Mouse (Mus musculus) cortical plate, adult 2 months (tissue): ENCODE data around the gene Rgs6. TPM values are rescaled to one million over a fixed set of nuclear protein-coding genes. Genes with fewer than 3 reads are reported as not detected.
A peak's percentile ranks its signal among the peaks of the same experiment; 100 is the strongest.

Source experiments
- H3K27ac ChIP-seq: fragments of 200-500 bp; 2 replicates; pipeline ENCODE4 v1.5.1; 2012; ENCODE audit warnings: low read length, control low read depth, inconsistent platforms; ENCODE audit not compliant: insufficient read depth
- H3K4me1 ChIP-seq: fragments of 200-500 bp; 2 replicates; pipeline ENCODE4 v1.6.1; 2011; ENCODE audit warnings: low read length; ENCODE audit not compliant: control insufficient read depth, insufficient read depth
- H3K4me3 ChIP-seq: fragments of 200-500 bp; 2 replicates; pipeline ENCODE4 v1.5.1; 2011; ENCODE audit warnings: mild to moderate bottlenecking, low read length, control low read depth; ENCODE audit not compliant: insufficient read depth
- CTCF ChIP-seq: fragments of 200-500 bp; IDR thresholded peaks from 2 replicates; pipeline ENCODE4 v1.5.1; 2011; ENCODE audit warnings: mild to moderate bottlenecking, control low read depth, low read length; ENCODE audit not compliant: insufficient read depth; ENCODE audit errors: extremely low read depth
- POLR2A ChIP-seq: fragments of 200-500 bp; IDR thresholded peaks from 2 replicates; pipeline ENCODE4 v1.6.1; 2011; ENCODE audit warnings: mild to moderate bottlenecking, low read length, control low read depth; ENCODE audit not compliant: insufficient read depth; ENCODE audit errors: extremely low read depth
- polyA plus RNA-seq: library from polyadenylated mRNA; depleted of rRNA; stranded (reverse); fragments of >200 nt; gene quantifications from 2 replicates; pipeline ENCODE4 v1.2.3, GENCODE M21; 2012

Rgs6 gene
- polyA plus RNA-seq, 1 experiment, result 40.0 TPM

- peaks cover 3% of the 10 kb centered on the region for H3K4me1 ChIP-seq
- TF ChIP-seq POLR2A (no peak), CTCF (no peak)
- no peak overlapping the region for H3K27ac ChIP-seq
- H3K4me3 ChIP-seq, result no peak overlapping the region
Measured at GRCm38 (mm10) chr12:82973771-82974170, 385.7 kb downstream of the Rgs6 start.

DNA sequence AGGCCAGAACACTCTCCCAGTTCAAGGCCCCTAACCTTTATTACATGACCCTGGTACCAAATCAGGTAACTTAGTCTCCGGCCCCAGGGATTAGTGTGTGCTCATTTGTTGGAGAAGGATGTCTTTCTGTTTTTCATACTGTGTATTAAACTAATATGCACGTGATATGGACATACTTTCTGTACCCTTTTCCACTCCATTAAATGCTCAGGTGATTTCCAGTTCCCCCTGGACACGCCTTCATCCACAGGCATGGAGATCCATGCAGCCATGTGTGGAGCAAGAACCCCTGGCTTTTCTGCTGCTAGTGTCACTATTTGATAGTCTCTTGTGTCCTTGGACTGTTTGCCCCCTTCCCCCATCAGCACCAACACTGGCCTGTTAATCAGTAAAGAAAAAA is 390.2 kb downstream of the Rgs6 start:
- Histone ChIP-seq H3K4me1 (no peaks in the 10 kb centered on the region), H3K27ac (no peak overlapping the region), H3K4me3 (no peak overlapping the region)
- TF ChIP-seq CTCF (no peak), POLR2A (no peak)

- no peak for TF ChIP-seq POLR2A
Measured at GRCm38 (mm10) chr12:82982716-82983115, 394.6 kb downstream of the Rgs6 start.

GRCm38 (mm10) chr12:82985300-82985699 is 397.2 kb downstream of the Rgs6 start:
- H3K4me3 ChIP-seq, result no peak overlapping the region
- H3K27ac ChIP-seq, result no peak overlapping the region
- 0 out of 2 replicates have a peak, but pooled peaks cover 1% of the 10 kb centered on the region for H3K4me1 ChIP-seq
- TF ChIP-seq POLR2A, result no peak
- no peak for TF ChIP-seq CTCF

More at GRCm38 (mm10) chr12:82982716-82983115, 394.6 kb downstream of the Rgs6 start:
- H3K4me3 ChIP-seq, result no peak overlapping the region
- no peaks in the 10 kb centered on the region for H3K4me1 ChIP-seq
- no peak overlapping the region for H3K27ac ChIP-seq

- TF ChIP-seq POLR2A (no peak), CTCF (no peak)
- Histone ChIP-seq H3K27ac (no peak overlapping the region), H3K4me1 (0 out of 2 replicates have a peak, but pooled peaks cover 1% of the 10 kb centered on the region), H3K4me3 (no peak overlapping the region)
Measured at GRCm38 (mm10) chr12:82987661-82988060, 399.6 kb downstream of the Rgs6 start.

- H3K4me3 ChIP-seq, result no peak overlapping the region
- no peak overlapping the region for H3K27ac ChIP-seq
- H3K4me1 ChIP-seq, result peaks cover 7% of the 10 kb centered on the region; the same call in 1 of the 2 replicates
- TF ChIP-seq POLR2A, result no peak
- TF ChIP-seq CTCF, result no peak
Measured at GRCm38 (mm10) chr12:82993905-82994304, 405.8 kb downstream of the Rgs6 start.

- Histone ChIP-seq H3K4me3 (no peak overlapping the region), H3K4me1 (peaks cover 10% of the 10 kb centered on the region), H3K27ac (0 out of 2 replicates have a peak overlapping the region, but pooled peaks have one; percentile 7)
- TF ChIP-seq CTCF, result no peak
- no peak for TF ChIP-seq POLR2A
Measured at GRCm38 (mm10) chr12:82996775-82997174, 408.7 kb downstream of the Rgs6 start.

DNA sequence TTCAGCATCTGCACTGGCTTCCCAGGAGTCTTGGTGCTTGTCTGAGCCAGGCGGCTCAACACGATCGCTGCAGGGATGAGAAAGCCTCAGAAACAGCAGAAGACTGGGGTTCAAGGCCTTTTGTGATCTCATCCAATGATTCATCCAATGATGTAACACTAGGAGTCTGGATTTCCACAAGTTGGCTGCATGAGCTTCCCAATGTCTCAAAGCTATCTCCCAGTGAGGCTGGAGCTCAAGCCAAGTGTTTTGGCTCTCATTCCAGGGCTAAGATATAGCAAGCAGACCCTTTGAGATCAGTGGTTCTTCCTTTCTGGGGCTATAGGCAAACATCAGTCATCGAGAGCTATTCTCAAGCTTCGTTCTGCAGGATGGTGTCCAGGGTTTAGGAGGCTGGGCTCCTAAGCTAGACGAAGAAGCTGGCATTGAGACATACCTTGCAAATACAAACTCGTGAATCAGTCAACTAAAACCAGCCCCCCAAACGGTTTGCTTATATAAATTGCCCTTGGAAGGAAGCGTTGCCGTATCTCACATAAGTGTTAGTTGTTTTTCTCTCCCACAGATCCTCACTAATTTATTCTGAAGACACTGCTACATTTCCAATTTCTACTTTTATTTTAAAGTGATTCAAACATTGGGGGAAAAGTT is 410.7 kb downstream of the Rgs6 start:
- Histone ChIP-seq H3K4me3 (no peak overlapping the region), H3K4me1 (peaks cover 10% of the 10 kb centered on the region), H3K27ac (no peak overlapping the region; the same call in 1 of the 2 replicates)
- TF ChIP-seq CTCF (no peak), POLR2A (no peak)

- Histone ChIP-seq H3K4me3 (no peak overlapping the region), H3K27ac (peak overlapping the region; percentile 67; the same call in 1 of the 2 replicates), H3K4me1 (peaks cover 10% of the 10 kb centered on the region)
- TF ChIP-seq CTCF (no peak), POLR2A (no peak)
Measured at GRCm38 (mm10) chr12:82999333-83000032, 411.4 kb downstream of the Rgs6 start.

DNA sequence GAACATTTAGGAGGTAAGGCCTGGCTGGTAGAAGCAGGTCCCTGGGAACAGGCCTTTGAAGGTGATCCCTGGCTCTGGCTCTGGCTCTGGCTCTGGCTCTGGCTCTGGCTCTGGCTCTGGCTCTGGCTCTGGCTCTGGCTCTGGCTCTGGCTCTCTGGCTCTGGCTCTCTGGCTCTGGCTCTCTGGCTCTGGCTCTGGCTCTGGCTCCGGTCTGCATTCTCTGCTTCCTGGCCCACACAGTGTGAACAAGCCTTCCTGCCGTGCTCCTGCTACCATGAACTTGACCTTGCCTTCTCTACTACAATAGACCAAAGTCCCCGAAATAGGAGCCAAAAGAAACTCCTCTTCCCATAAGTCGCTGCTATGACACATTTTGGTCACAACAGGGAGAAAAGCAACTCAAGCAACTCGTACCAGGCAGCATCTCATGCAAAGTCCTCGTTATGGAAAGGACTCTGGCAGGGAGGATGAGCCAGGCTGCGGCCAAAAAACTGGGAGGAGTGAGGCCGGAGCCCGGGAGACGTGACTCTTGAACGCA is 412.0 kb downstream of the Rgs6 start:
- peaks cover 12% of the 10 kb centered on the region for H3K4me1 ChIP-seq
- no peak overlapping the region for H3K4me3 ChIP-seq
- H3K27ac ChIP-seq, result 0 out of 2 replicates have a peak overlapping the region, but pooled peaks have one; percentile 67
- TF ChIP-seq POLR2A (no peak), CTCF (no peak)
